Mouse (Mus musculus): ENCODE measurements around the gene Pate3.
"Not testable (repeated sequence)": the region's sequence is repeated elsewhere in the genome, so short reads cannot be mapped to it uniquely, and the experiment has no call there.

Gene Pate3

DNA sequence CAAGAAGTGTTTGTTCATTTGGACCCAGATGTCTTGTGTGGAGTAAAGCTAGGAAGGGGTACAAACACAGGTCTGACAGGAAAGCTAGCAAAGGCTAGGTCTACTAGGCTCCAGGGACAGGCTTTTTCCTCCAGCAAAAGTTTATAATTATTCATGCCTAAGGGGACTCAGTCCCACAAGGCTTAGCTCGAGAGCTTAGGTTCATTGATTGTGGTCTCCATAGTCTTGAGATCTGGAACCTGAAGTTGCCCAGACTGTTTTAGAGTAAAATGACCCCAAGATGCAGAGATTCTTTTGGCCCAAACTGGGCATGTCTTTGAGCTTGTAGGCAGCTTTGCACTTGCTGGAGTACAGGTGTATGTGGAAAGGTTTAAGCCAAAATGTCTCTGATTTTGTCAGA lies at the start of gene Pate3:
Pate3 (minus strand) TSS at position 101 of the 400 bp plus-strand sequence.
- no peak for DNase-seq

DNA sequence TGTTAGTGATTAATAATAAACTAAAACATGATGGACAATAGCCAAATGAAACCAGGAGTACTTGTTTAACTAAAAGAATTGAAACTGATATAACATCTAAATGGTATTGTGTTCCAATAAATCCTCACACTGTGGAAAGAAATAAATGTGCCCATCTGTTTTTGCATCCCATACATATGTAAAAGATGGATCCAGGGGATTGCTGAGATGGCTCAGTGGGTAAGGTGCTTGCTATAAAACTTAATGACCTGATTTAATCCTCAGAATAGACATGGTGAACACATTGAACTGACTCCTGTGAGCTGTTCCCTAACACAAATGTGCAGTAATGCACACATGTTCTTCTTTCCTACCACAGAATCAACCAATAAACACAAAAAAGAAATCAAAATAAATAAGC lies 43.9 kb upstream of the Pate3 start:
- no peak for DNase-seq

DNA sequence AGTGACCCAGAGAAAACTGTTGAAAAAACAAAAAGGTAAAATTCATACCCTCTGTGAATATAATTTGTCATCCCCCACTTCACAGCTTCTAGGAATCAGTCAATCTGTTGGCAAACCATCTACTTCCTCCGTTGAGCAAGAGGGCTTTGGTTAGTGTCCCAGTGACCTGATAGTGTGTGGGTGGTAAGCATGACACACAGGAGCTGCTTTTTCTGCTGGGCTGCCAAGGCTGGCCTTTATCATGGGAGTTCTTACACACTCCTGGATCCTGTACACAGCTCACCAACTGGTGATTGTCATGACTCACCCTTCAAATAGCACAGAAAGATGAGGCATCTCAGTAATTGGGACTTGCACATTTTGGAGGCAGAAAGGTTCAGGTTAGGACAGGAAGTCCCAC lies 39.0 kb upstream of the Pate3 start, which contains the start of gene Pate1:
Pate1 (minus strand) TSS at position 378 of the 400 bp plus-strand sequence.
- DNase-seq, result no peak

DNA sequence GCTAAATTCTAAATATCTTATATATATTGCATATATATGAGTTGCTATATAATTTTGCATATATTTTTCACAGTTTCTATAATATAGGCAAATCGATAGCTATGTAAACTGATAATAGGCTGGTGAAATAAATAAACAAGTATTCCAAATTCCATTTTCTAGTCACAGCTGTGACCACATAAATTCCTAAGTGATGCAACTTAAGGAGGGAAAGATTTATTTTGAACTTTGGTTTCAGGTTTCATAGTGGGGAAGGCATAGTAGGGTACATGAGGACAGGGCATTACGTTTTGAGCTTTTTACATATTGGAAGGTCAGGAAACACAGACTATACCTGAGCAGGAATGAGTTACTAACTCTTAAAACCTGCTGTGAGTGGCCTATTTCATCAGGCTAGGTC lies 25.6 kb upstream of the Pate3 start:
- DNase-seq, result no peak

- no peak for DNase-seq
These were observed 15.0 kb downstream of the Pate3 start for GRCm38 (mm10) chr9:35632981-35633380.

DNA sequence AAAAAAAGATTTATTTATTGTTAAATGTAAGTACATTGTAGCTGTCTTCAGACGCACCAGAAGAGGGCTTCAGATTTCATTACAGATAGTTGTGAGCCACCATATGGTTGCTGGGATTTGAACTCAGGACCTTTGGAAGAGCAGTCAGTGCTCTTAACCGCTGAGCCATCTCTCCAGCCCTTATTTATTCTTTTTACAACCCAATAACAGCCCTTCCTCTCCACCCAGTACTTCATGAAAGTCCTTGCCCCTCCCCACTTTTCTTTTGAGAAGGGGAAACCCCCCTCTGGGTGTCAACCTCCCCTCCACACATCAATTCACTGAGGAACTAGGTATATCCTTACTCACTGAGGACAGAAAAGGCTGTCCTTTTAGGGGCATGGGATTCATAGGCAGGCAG lies 31.2 kb downstream of the Pate3 start:
- not testable (repeated sequence) for DNase-seq

- DNase-seq, result no peak
These were observed 34.0 kb downstream of the Pate3 start for GRCm38 (mm10) chr9:35614005-35614404.

DNA sequence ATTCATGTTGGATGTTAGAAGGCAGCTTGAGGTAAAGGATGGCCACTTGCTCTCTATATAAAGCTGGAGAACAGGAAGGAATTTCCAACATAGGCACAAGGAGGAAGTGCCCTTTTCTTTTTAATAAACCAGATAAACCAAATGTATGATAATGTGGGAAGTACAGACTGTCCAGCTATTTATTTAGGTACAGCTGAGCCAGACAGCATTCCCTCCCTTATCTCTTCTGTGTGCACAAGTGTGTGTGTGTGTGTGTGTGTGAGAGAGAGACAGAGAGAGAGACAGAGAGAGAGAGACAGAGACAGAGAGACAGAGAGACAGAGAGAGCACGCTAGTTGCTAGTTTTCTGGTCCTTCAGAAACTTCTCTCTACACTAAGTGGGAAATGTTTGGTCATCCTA lies 36.2 kb downstream of the Pate3 start, which contains the start of gene Pate4:
Pate4 (minus strand) TSS at position 101 of the 400 bp plus-strand sequence.
- DNase-seq, result no peak

DNA sequence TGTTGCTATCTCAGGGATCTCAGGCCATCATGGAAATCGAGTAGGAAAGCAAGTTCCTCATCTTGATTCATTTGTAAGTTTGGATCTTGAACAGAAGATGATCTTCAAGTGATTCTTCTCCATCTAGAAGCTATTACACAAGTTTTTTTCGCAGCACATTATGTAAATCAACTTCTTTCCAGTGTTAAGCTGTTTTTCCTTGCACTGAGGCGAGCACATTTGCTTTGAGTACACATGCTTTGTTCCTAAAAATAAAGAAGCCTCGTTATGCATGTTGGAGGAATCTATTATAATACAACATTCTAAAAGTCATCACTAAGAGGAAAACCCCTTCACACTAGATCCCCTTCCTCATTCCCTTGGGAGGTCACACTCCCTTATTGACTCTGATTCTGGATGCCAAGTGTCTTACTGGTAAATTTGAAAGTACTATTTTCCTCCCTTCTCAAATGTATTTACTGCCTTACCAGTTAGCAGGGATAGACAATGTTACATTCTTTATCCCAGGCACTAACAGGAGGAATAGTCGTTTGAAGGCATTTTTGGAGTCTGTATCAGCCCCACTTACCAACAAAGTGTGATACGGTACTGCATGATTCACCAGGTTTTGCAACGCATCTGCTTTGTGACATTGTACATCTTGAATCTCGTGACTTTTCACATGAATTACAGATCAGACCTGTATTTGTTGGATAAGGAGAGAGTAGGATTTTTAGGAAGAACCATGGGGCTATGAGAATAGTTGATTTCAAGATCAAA lies 40.2 kb downstream of the Pate3 start:
- DNase-seq, result no peak
